Mouse (Mus musculus): ENCODE results near the gene Gmfg. TPM values are rescaled to one million over a fixed set of nuclear protein-coding genes. Genes with fewer than 3 reads are reported as not detected.

Gmfg gene
- polyA plus RNA-seq, 1 experiment from 2014 or later: 6.3 TPM

DNA sequence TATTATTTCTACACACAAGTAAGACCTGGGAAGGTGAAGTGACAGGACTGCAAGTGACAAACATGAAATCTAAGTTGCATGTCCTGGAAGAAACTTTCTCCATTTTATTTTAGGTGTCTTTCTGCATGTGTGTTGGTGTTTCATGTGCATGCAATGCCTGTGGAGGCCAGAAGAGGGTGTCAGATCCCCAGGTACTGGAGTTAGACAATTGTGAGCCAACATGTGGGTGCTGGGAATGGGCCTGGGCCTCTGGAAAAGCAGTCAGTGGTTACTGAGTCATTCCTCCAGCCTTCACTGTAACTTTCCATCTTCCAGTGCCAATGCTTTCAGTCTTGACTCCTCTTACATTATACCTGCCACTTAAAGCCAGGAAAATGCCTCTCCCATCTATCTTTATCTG is 19.9 kb upstream of the Gmfg start:
- no peaks in the 10 kb centered on the region for H3K4me1 ChIP-seq
- ATAC-seq (ENCODE audit: low FRiP score, low read depth): no peak
- no peak overlapping the region for H3K27ac ChIP-seq (replicated peaks)
- H3K27me3 ChIP-seq: no peaks in the 10 kb centered on the region
- no peak overlapping the region for H3K4me3 ChIP-seq
- H3K4me2 ChIP-seq (replicated peaks): no peak overlapping the region
- no peak overlapping the region for H3K9ac ChIP-seq (replicated peaks)
- H3K36me3 ChIP-seq: peaks cover 89% of the 10 kb centered on the region
- H3K9me3 ChIP-seq: no peaks in the 10 kb centered on the region

DNA sequence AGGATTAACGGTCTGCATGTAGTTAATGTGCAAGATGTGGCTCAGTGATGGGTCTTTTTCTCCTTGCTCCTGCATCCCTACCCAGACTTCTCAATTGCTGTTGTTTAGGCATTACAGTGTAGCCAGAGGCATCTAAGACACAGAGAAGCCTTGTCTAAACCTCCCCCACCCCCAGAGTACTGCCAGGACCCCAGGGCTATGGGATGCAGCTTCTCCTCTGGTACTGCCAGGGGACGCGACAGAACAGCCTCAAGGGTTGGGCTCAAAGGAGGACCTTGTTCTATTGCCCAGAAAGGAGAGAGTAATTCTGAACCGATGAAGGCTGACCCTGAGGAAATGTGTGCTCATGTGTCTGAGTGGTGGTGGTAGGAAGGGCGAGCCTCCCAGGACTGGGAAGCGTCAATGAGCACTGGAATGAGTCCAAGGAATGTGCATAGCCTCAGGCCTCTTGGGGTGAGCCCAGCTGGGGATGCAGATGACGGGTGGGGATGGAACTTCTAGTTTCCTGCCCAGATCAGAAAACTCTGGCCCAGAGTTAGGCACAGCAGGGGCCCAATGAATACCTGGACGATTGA is 19.1 kb upstream of the Gmfg start:
- H3K4me3 ChIP-seq: no peak overlapping the region
- H3K9ac ChIP-seq (replicated peaks): no peak overlapping the region
- no peaks in the 10 kb centered on the region for H3K9me3 ChIP-seq
- no peaks in the 10 kb centered on the region for H3K27me3 ChIP-seq
- H3K4me1 ChIP-seq: no peaks in the 10 kb centered on the region
- H3K36me3 ChIP-seq: peaks cover 89% of the 10 kb centered on the region
- ATAC-seq (ENCODE audit: low FRiP score, low read depth): no peak
- WGBS: 93% methylated on average over 8 of the region's 8 CpGs
- H3K4me2 ChIP-seq (replicated peaks): no peak overlapping the region
- no peak overlapping the region for H3K27ac ChIP-seq (replicated peaks)

DNA sequence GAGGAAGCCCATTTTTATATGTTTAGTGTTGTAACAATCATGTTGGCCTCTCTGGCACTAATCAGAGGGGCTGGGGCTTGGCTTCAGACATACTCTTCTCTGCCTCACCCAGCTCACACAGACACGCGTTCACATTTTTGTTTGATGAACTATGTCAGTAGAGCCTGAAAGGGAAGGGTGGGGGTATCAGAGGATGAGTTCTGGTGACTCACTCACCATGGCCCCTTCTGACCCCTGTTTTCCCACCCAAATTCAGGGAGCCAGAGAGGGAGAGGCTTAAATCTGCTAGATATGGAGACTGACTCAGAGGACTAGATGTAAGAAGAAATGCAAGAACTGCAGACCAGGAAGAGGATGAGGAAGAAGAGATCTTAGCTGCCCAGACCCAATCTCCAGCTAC is 17.8 kb upstream of the Gmfg start:
- H3K36me3 ChIP-seq: peaks cover 85% of the 10 kb centered on the region

DNA sequence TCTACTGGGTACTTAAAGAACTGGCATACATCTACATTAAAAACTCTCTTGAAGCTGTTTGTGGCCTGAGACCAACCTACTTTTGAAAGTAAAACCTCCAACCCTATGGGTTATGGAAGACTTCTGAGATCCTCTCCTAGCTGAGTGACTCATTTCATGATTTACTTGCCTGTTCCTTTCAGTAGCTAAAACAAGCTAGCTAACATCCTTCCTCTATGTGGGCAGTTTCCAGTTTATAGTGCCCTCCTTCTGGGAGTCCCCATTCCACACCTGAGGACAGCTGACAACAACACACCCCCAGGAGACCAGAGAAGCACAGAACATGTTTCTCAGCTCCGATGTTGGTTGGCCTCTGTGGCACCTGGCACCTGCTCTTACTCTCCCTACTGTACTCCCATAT is 14.2 kb upstream of the Gmfg start:
- no peaks in the 10 kb centered on the region for H3K9me3 ChIP-seq
- H3K27me3 ChIP-seq: no peaks in the 10 kb centered on the region
- ATAC-seq (ENCODE audit: low FRiP score, low read depth): no peak
- 100% methylated on average over 1 of the region's 1 CpGs for WGBS
- H3K4me1 ChIP-seq: no peaks in the 10 kb centered on the region
- no peak overlapping the region for H3K27ac ChIP-seq (replicated peaks)
- no peak overlapping the region for H3K9ac ChIP-seq (replicated peaks)
- no peak overlapping the region for H3K4me2 ChIP-seq (replicated peaks)
- peaks cover 59% of the 10 kb centered on the region for H3K36me3 ChIP-seq
- H3K4me3 ChIP-seq: no peak overlapping the region

More for the DNA sequence above, 17.8 kb upstream of the Gmfg start:
- no peak for ATAC-seq (ENCODE audit: low FRiP score, low read depth)
- Histone ChIP-seq H3K9me3 (no peaks in the 10 kb centered on the region), H3K4me2 (replicated peaks) (no peak overlapping the region), H3K4me1 (no peaks in the 10 kb centered on the region), H3K27me3 (no peaks in the 10 kb centered on the region), H3K27ac (replicated peaks) (no peak overlapping the region), H3K4me3 (no peak overlapping the region), H3K9ac (replicated peaks) (no peak overlapping the region)
- WGBS: 98% methylated on average over 2 of the region's 2 CpGs

DNA sequence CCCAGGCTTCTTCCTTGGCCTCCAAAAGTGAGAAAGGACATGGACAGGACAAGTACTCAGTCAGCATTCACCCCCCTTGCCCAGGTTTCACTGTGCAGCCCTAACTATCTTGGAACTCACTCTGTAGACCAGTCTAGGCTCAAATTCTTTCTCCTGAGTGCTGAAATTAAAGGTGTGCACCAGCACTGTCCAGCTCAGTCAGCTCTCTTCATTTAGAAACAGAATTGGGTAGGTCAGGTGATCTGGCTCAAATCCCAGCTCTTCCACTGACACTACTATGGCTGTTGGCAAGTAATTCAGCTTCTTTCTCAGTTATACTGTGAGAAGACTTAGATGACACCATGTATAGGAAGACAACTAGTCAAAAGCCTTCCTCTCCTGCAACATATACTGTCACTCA is 9.5 kb upstream of the Gmfg start:
- Histone ChIP-seq H3K27me3 (no peaks in the 10 kb centered on the region), H3K4me2 (replicated peaks) (no peak overlapping the region), H3K36me3 (peaks cover 13% of the 10 kb centered on the region), H3K27ac (replicated peaks) (no peak overlapping the region), H3K9ac (replicated peaks) (no peak overlapping the region), H3K4me3 (no peak overlapping the region), H3K9me3 (no peaks in the 10 kb centered on the region), H3K4me1 (0 out of 2 replicates have a peak, but pooled peaks cover 2% of the 10 kb centered on the region)
- ATAC-seq (ENCODE audit: low FRiP score, low read depth): no peak

DNA sequence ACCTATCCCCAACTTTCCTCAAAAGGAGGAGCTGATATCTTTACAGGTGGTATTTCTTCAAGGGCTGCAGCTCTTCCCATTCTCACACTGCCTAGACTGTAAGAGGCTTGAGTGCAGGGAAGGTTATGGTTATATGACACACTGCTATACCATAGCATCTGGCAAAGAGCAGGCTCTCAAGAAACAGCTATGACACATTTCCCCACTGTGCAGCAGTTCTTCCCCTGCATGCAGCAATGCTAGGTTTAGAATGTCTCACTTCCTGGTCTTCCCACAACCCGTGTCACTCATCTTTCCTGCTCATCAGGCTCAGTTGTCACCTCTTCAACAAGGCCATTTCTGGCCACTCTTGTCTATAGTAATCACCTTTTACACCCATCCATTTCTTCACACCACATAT is 6.7 kb upstream of the Gmfg start:
- no peak overlapping the region for H3K4me2 ChIP-seq (replicated peaks)
- no peak overlapping the region for H3K27ac ChIP-seq (replicated peaks)
- peaks cover 28% of the 10 kb centered on the region for H3K4me1 ChIP-seq
- 84% methylated on average over 1 of the region's 1 CpGs for WGBS
- no peak overlapping the region for H3K9ac ChIP-seq (replicated peaks)
- ATAC-seq (ENCODE audit: low FRiP score, low read depth): no peak
- no peak overlapping the region for H3K4me3 ChIP-seq
- no peaks in the 10 kb centered on the region for H3K27me3 ChIP-seq
- no peaks in the 10 kb centered on the region for H3K9me3 ChIP-seq
- 0 out of 2 replicates have a peak, but pooled peaks cover 7% of the 10 kb centered on the region for H3K36me3 ChIP-seq

DNA sequence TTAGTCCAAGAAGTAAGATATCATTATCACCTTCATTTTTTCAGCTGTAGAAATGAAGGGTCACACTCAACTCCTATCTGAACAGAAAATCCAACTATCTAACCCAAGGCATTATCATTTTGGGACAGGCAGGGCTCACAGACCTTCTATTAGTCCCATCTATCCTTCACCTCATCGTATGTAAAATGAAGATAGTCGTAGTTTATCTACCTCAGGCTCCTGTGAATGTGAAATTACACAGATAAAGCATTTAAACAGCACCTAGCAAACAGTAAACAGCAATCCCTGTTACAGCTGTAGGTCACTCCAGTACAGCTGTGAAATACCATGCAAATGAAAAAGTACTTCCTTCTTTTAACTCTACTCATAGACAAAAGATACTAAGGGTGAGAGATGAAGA is 5.0 kb upstream of the Gmfg start:
- ATAC-seq (ENCODE audit: low FRiP score, low read depth): no peak
- Histone ChIP-seq H3K27me3 (no peaks in the 10 kb centered on the region), H3K9ac (replicated peaks) (no peak overlapping the region), H3K4me1 (peaks cover 33% of the 10 kb centered on the region), H3K27ac (replicated peaks) (no peak overlapping the region), H3K4me2 (replicated peaks) (no peak overlapping the region), H3K36me3 (0 out of 2 replicates have a peak, but pooled peaks cover 7% of the 10 kb centered on the region), H3K4me3 (no peak overlapping the region), H3K9me3 (no peaks in the 10 kb centered on the region)
- WGBS: 95% methylated on average over 2 of the region's 2 CpGs

DNA sequence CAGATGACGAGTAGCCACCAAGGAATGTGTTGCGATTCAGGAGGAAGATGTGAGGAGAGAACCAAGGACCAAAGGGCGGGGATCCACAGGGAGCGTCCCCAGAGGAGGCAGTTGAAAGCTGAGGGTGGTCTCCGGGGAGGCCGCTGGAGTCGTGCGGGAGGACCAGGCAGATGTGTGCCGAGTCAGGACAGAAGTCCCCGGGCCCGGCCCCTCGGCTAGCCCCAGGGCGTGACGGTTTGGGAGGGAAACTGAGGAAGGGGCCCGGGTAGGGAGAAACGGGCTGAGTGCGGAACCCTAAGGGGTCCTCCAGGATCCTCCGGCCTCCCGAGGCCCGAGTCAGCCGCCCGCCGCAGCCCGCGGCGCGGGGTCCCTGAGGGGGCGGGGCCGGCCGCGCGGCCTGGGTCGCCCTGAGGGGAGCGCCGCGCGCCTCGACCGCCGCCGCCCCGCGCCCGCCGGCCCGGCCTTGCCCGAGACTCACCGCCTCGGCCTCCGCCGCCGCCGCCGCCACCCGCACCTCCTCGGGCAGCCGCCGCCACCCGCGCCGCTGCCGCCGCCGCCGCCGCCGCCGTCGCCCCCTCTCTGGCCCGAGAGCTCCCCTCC is 1.5 kb upstream of the Gmfg start:
- H3K4me2 ChIP-seq (replicated peaks): peak overlapping the region; percentile 90
- H3K4me1 ChIP-seq: peaks cover 32% of the 10 kb centered on the region
- H3K9ac ChIP-seq (replicated peaks): peak overlapping the region; percentile 97
- ATAC-seq (ENCODE audit: low FRiP score, low read depth): peak; percentile 71
- 1% methylated on average over 14 of the region's 70 CpGs for WGBS
- H3K4me3 ChIP-seq: peak overlapping the region; percentile 88
- H3K27ac ChIP-seq (replicated peaks): peak overlapping the region; percentile 61; the same call in 1 of the 2 replicates
- 0 out of 2 replicates have a peak, but pooled peaks cover 7% of the 10 kb centered on the region for H3K36me3 ChIP-seq
- no peaks in the 10 kb centered on the region for H3K27me3 ChIP-seq
- no peaks in the 10 kb centered on the region for H3K9me3 ChIP-seq

DNA sequence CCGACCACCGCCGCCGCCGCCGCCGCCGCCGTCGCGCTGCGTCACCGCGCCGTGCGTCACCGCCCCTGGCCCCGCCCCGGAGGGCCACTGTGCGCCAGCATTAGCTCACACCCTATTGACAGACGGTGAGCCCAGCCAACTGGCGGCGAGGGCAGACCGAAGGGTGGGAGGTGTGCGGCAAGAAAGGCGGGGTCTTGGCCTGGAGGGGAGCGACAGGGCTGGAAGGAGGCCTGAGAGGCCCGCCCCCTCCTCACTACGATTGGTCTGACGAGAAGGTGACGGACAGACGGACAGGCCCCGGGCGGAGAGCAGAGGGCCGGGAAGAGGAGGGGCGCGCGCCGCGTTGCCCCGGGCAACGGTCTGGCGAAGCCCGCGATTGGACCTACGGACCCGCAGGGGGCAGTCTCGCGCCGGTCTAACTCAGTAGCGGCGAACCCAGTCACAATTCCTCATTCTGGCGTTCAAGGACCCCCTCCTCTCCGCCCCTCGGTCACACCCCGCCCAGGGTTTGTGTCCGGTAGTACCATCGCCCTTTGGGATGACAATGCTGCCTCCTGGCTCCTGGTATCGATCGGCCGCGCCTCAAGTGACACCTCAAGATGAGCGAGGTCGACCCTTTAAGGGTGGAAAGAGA is 859 bp upstream of the Gmfg start:
- Histone ChIP-seq H3K9me3 (no peaks in the 10 kb centered on the region), H3K27ac (replicated peaks) (peak overlapping the region; percentile 64), H3K4me1 (peaks cover 32% of the 10 kb centered on the region), H3K36me3 (0 out of 2 replicates have a peak, but pooled peaks cover 7% of the 10 kb centered on the region), H3K9ac (replicated peaks) (peak overlapping the region; percentile 97), H3K4me2 (replicated peaks) (peak overlapping the region; percentile 62), H3K4me3 (peak overlapping the region; percentile 88), H3K27me3 (no peaks in the 10 kb centered on the region)
- under 1% methylated on average over 49 of the region's 64 CpGs for WGBS
- peak; percentile 99 for ATAC-seq (ENCODE audit: low FRiP score, low read depth)

DNA sequence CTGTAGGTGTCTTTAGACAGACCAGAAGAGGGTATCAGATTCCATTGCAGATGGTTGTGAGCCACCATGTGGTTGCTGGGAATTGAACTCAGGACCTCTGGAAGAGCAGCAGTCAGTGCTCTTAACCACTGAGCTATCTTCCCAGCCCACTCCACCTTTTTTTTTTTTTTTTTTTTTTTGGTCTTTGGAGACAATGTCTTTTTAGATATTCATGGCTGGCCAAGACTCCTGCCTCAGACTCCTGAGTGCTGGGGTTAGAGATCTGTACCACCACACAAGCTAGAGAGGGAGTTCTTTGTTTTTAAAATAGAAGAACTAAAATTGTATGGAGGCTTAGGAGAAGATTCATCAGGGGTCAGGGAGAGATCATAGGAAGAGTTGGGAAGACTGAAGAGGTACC is 717 bp downstream of the Gmfg start:
- Histone ChIP-seq H3K27me3 (no peaks in the 10 kb centered on the region), H3K27ac (replicated peaks) (no peak overlapping the region)

DNA sequence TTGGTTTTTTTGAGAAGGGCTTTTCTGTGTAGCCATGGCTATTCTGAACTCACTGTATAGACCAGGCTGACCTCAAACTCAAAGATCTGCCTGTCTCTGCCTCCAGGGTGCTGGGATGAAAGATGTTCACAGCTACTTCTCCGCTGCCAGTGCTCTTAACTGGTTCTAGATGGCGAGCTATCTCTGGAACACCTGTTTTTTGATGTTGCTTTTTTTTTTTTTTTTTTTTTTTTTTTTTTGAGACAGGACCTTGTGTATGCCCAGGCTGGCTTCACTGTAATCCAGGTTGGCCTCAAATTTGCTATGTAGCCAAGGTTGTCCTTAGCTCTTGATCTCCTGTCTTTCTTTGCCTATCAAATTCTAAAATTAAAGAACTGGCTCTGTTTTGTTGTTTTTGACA is 1.5 kb downstream of the Gmfg start:
- Histone ChIP-seq H3K4me2 (replicated peaks) (no peak overlapping the region), H3K27me3 (no peaks in the 10 kb centered on the region), H3K27ac (replicated peaks) (no peak overlapping the region), H3K9ac (replicated peaks) (no peak overlapping the region), H3K4me3 (no peak overlapping the region), H3K36me3 (0 out of 2 replicates have a peak, but pooled peaks cover 3% of the 10 kb centered on the region), H3K4me1 (peaks cover 24% of the 10 kb centered on the region), H3K9me3 (no peaks in the 10 kb centered on the region)
- 94% methylated on average over 2 of the region's 2 CpGs for WGBS
- ATAC-seq (ENCODE audit: low FRiP score, low read depth): no peak

More for the DNA sequence above, 717 bp downstream of the Gmfg start:
- 0 out of 2 replicates have a peak, but pooled peaks cover 7% of the 10 kb centered on the region for H3K36me3 ChIP-seq
- no peak for ATAC-seq (ENCODE audit: low FRiP score, low read depth)
- no peak overlapping the region for H3K4me3 ChIP-seq
- H3K9me3 ChIP-seq: no peaks in the 10 kb centered on the region
- H3K9ac ChIP-seq (replicated peaks): no peak overlapping the region
- peaks cover 32% of the 10 kb centered on the region for H3K4me1 ChIP-seq
- no peak overlapping the region for H3K4me2 ChIP-seq (replicated peaks)

DNA sequence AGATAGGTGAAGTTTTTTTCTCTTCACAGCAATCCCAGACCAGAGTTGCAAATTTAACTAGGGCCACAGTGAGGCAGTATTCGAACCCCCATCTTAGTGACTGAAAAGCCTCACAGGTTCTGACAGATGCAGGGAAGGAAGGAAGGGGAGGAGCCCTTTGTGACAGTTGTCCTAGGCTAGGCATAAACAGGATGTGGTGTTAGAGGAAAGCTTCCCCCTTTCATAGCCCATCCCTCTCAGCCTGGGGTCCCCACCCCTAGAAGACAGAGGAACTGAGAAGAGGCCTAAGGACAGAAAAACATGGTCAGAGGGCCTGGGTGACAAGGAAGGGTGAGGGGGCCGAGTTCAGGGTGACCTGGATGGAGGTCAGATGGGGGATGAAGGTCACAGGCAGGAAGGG is 3.5 kb downstream of the Gmfg start:
- Histone ChIP-seq H3K36me3 (no peaks in the 10 kb centered on the region), H3K4me3 (no peak overlapping the region), H3K9me3 (no peaks in the 10 kb centered on the region), H3K9ac (replicated peaks) (no peak overlapping the region), H3K4me2 (replicated peaks) (no peak overlapping the region), H3K27me3 (peaks cover 12% of the 10 kb centered on the region), H3K4me1 (peaks cover 7% of the 10 kb centered on the region; the same call in 1 of the 2 replicates), H3K27ac (replicated peaks) (no peak overlapping the region)
- ATAC-seq (ENCODE audit: low FRiP score, low read depth): no peak
- 54% methylated on average over 2 of the region's 2 CpGs for WGBS
